8 mouse cellular contexts compared by ENCODE assay signal in genomic region chr4:123219720-123220357, GRCm38 (mm10). TPM values are rescaled to one million over a fixed set of nuclear protein-coding genes. Genes with fewer than 3 reads are reported as not detected.
DNase-seq lines count a peak whose midpoint lies in the region; ATAC-seq and TF ChIP-seq lines count a peak whose summit lies in the region.

No protein-coding gene starts in this region.

- H3K4me1 ChIP-seq in embryonic facial prominence, embryonic 11.5 days (ENCODE audit: control insufficient read depth, insufficient read depth, low read length), result no peaks in the 10 kb centered on the region
- H3K4me1 ChIP-seq in heart, embryonic 12.5 days (replicated peaks), result peaks cover 13% of the 10 kb centered on the region
- no peaks in the 10 kb centered on the region for H3K4me1 ChIP-seq in liver, embryonic 11.5 days (replicated peaks; ENCODE audit: control insufficient read depth, insufficient read depth, low read length)
- no peaks in the 10 kb centered on the region; the same call in 1 of the 2 replicates for H3K4me1 ChIP-seq in testis, adult 2 months (ENCODE audit: control insufficient read depth, insufficient read depth, low read length)

- ATAC-seq in embryonic facial prominence, embryonic 11.5 days (replicated peaks; ENCODE audit: insufficient number of reproducible peaks, low FRiP score, low TSS enrichment, low read depth), result peak; percentile 67
- ATAC-seq in heart, embryonic 12.5 days (ENCODE audit: insufficient number of reproducible peaks, low FRiP score), result peak; percentile 74
- ATAC-seq in liver, embryonic 11.5 days (replicated peaks; ENCODE audit: low FRiP score), result peak; percentile 68

- no peak overlapping the region for H3K27ac ChIP-seq in embryonic facial prominence, embryonic 11.5 days (replicated peaks; ENCODE audit: low read depth, low read length)
- H3K27ac ChIP-seq in heart, embryonic 12.5 days (ENCODE audit: poor library complexity, severe bottlenecking), result no peak overlapping the region
- no peak overlapping the region for H3K27ac ChIP-seq in liver, embryonic 11.5 days (ENCODE audit: low read depth, low read length)
- no peak overlapping the region for H3K27ac ChIP-seq in testis, adult 2 months (ENCODE audit: control insufficient read depth, insufficient read depth, low read depth, low read length)

- no peaks in the 10 kb centered on the region for H3K9me3 ChIP-seq in embryonic facial prominence, embryonic 11.5 days (replicated peaks; ENCODE audit: control insufficient read depth, low read length)
- 0 out of 2 replicates have a peak, but pooled peaks cover 3% of the 10 kb centered on the region for H3K9me3 ChIP-seq in heart, embryonic 12.5 days (replicated peaks)
- no peaks in the 10 kb centered on the region for H3K9me3 ChIP-seq in liver, embryonic 11.5 days (ENCODE audit: control insufficient read depth, low read length)

- peak; percentile 97 for TF ChIP-seq CTCF in testis, adult 2 months (IDR thresholded peaks at IDR 0.05; ENCODE audit: control insufficient read depth, insufficient read depth, insufficient replicate concordance, low read depth, low read length)

- no peak for TF ChIP-seq POLR2A in testis, adult 2 months (IDR thresholded peaks at IDR 0.05; ENCODE audit: control insufficient read depth, low read depth, low read length)

- no peak overlapping the region for H3K4me2 ChIP-seq in embryonic facial prominence, embryonic 11.5 days (ENCODE audit: low read depth, low read length)
- no peak overlapping the region for H3K4me2 ChIP-seq in heart, embryonic 12.5 days
- no peak overlapping the region for H3K4me2 ChIP-seq in liver, embryonic 11.5 days

- H3K27me3 ChIP-seq in embryonic facial prominence, embryonic 11.5 days (ENCODE audit: control insufficient read depth, insufficient read depth, low read length), result no peaks in the 10 kb centered on the region
- H3K27me3 ChIP-seq in heart, embryonic 12.5 days (replicated peaks), result peaks cover 31% of the 10 kb centered on the region
- H3K27me3 ChIP-seq in liver, embryonic 11.5 days (replicated peaks; ENCODE audit: control insufficient read depth, insufficient read depth, low read length), result 0 out of 2 replicates have a peak, but pooled peaks cover 2% of the 10 kb centered on the region
- H3K27me3 ChIP-seq in testis, adult 2 months (ENCODE audit: control insufficient read depth, insufficient read depth, low read length), result no peaks in the 10 kb centered on the region

- no peak overlapping the region for H3K4me3 ChIP-seq in embryonic facial prominence, embryonic 11.5 days (ENCODE audit: low read depth, low read length)
- no peak overlapping the region for H3K4me3 ChIP-seq in heart, embryonic 12.5 days
- no peak overlapping the region for H3K4me3 ChIP-seq in liver, embryonic 11.5 days (ENCODE audit: low read depth, low read length)
- no peak overlapping the region for H3K4me3 ChIP-seq in testis, adult 2 months (ENCODE audit: control insufficient read depth, low read depth, low read length)

- H3K36me3 ChIP-seq in embryonic facial prominence, embryonic 11.5 days (replicated peaks; ENCODE audit: control insufficient read depth, insufficient read depth, low read depth, low read length), result no peaks in the 10 kb centered on the region
- H3K36me3 ChIP-seq in heart, embryonic 12.5 days, result no peaks in the 10 kb centered on the region
- no peaks in the 10 kb centered on the region for H3K36me3 ChIP-seq in liver, embryonic 11.5 days (ENCODE audit: control insufficient read depth, insufficient read depth, low read length)
- H3K36me3 ChIP-seq in testis, adult 2 months (ENCODE audit: control insufficient read depth, insufficient read depth, low read length), result no peaks in the 10 kb centered on the region

- WGBS in embryonic facial prominence, embryonic 11.5 days, result 73% methylated on average over 15 of the region's 15 CpGs
- WGBS in heart, embryonic 12.5 days, result 67% methylated on average over 15 of the region's 15 CpGs
- 70% methylated on average over 15 of the region's 15 CpGs for WGBS in liver, embryonic 11.5 days

- H3K9ac ChIP-seq in embryonic facial prominence, embryonic 11.5 days (replicated peaks; ENCODE audit: low read length), result no peak overlapping the region
- H3K9ac ChIP-seq in heart, embryonic 12.5 days, result no peak overlapping the region
- H3K9ac ChIP-seq in liver, embryonic 11.5 days (ENCODE audit: low read depth, low read length), result no peak overlapping the region

- peak; percentile 79 for DNase-seq in B cell, adult 2 months
- DNase-seq in adrenal gland, postnatal 14 days, result peak; percentile 84
- DNase-seq in embryonic facial prominence, embryonic 11.5 days (ENCODE audit: low spot score), result peak; percentile 83
- peak; percentile 88 for DNase-seq in kidney, postnatal 10 days
- peak; percentile 60 for DNase-seq in liver, embryonic 11.5 days (ENCODE audit: low spot score)
- peak; percentile 83 for DNase-seq in neural tube, embryonic 10.5 days (ENCODE audit: extremely low spot score, low spot score)

RNA-seq across cellular contexts. Expression of gene Heyl, which starts 13.5 kb away (rescaled TPM):
- total RNA-seq in adrenal gland, postnatal 14 days (2021), result 14.1 and 17.8 TPM in 2 replicates
- 8.0 and 8.1 TPM in 2 replicates for polyA plus RNA-seq in embryonic facial prominence, embryonic 11.5 days (2014; fragmentation: Nextera tagmentation; extraction: Ambion mirVana)
- 6.8 and 7.3 TPM in 2 replicates for polyA plus RNA-seq in heart, embryonic 12.5 days (2016; fragmentation: Nextera tagmentation; extraction: Ambion mirVana)
- polyA plus RNA-seq in liver, embryonic 11.5 days (2014; fragmentation: Nextera tagmentation; extraction: Ambion mirVana), result 2.4 and 2.5 TPM in 2 replicates
- polyA plus RNA-seq in testis, adult 2 months (2012; rRNA removed), result 0.76 and 0.88 TPM in 2 replicates

RNA-seq across cellular contexts. Expression of gene Nt5c1a, which starts 18.5 kb away (rescaled TPM):
- total RNA-seq in adrenal gland, postnatal 14 days (2021), result 23.8 and 25.4 TPM in 2 replicates
- not detected in 2 replicates for polyA plus RNA-seq in embryonic facial prominence, embryonic 11.5 days (2014; fragmentation: Nextera tagmentation; extraction: Ambion mirVana)
- polyA plus RNA-seq in heart, embryonic 12.5 days (2016; fragmentation: Nextera tagmentation; extraction: Ambion mirVana), result 0.92 TPM in 2 replicates
- not detected in 2 replicates for polyA plus RNA-seq in liver, embryonic 11.5 days (2014; fragmentation: Nextera tagmentation; extraction: Ambion mirVana)
- 0.22 and 0.38 TPM in 2 replicates for polyA plus RNA-seq in testis, adult 2 months (2012; rRNA removed)

RNA-seq across cellular contexts. Expression of gene Hpcal4, which starts 36.8 kb away (rescaled TPM):
- total RNA-seq in adrenal gland, postnatal 14 days (2021), result 5.4 and 6.3 TPM in 2 replicates
- polyA plus RNA-seq in embryonic facial prominence, embryonic 11.5 days (2014; fragmentation: Nextera tagmentation; extraction: Ambion mirVana), result 0.84 and 1.6 TPM in 2 replicates
- 1.6 TPM in 2 replicates for polyA plus RNA-seq in heart, embryonic 12.5 days (2016; fragmentation: Nextera tagmentation; extraction: Ambion mirVana)
- 0.32 and 0.48 TPM in 2 replicates for polyA plus RNA-seq in liver, embryonic 11.5 days (2014; fragmentation: Nextera tagmentation; extraction: Ambion mirVana)
- 7.7 and 9.8 TPM in 2 replicates for polyA plus RNA-seq in testis, adult 2 months (2012; rRNA removed)

RNA-seq across cellular contexts. Expression of gene Pabpc4, which starts 42.3 kb away (rescaled TPM):
- 98.4 and 98.6 TPM in 2 replicates for total RNA-seq in adrenal gland, postnatal 14 days (2021)
- polyA plus RNA-seq in embryonic facial prominence, embryonic 11.5 days (2014; fragmentation: Nextera tagmentation; extraction: Ambion mirVana), result 43.0 and 44.0 TPM in 2 replicates
- polyA plus RNA-seq in heart, embryonic 12.5 days (2016; fragmentation: Nextera tagmentation; extraction: Ambion mirVana), result 62.7 and 63.0 TPM in 2 replicates
- polyA plus RNA-seq in liver, embryonic 11.5 days (2014; fragmentation: Nextera tagmentation; extraction: Ambion mirVana), result 119 and 147 TPM in 2 replicates
- polyA plus RNA-seq in testis, adult 2 months (2012; rRNA removed), result 7.4 and 7.8 TPM in 2 replicates
